Mouse (Mus musculus) lung, postnatal 14 days (tissue): ENCODE results near the gene Myl4.
"Not testable (repeated sequence)": the region's sequence is repeated elsewhere in the genome, so short reads cannot be mapped to it uniquely, and the experiment has no call there.

ENCODE experiments used
- DNase-seq: peaks from one replicate; pipeline ENCODE4 v3.0.0; 2021

Myl4 gene

GRCm38 (mm10) chr11:104550406-104550974 is at the start of gene Myl4, which contains the start of gene Cdc27:
Myl4 (plus strand) TSS chr11:104550663.
Cdc27 (minus strand) TSS chr11:104550620.
- DNase-seq, result peak; percentile 100

GRCm38 (mm10) chr11:104508455-104508854 is 42.0 kb upstream of the Myl4 start:
- no peak for DNase-seq

DNA sequence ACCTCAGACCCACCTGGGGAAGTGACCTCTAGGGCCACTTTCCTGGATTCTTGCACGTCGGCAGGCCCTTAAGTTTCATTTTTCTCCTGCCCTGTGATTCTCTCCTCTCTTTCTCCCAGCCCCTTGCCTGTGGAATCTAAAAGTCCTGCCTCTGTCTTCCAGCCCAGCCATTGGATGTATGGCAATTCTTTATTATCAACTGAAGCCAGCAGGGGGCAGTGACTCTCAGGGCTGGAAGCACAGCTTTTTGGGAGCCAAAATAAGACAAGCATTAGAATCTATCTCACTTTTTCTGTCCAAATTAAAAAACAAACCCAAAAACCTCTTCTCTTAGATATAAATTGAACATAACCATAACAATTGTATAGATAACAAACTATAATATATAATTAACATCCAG is 39.9 kb upstream of the Myl4 start:
- DNase-seq, result peak; percentile 49

DNA sequence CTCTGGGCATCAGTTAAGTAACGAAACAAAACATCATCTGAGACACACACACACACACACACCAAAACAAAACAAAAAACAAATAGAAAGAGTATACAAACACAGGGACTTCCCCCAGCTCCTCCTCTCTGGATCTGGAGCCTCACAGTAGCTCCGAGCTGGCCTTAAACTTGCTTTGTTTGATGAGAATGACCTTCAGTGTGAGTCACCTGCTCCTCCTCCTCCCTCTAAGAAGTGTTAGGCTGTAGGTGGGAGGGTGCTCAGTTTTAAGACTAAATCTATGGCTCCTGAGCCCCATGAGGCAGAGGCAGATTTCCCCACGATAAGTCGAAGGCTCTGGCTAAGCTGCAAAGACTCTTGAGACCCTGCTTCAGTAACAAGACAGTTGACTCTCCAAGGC is 38.0 kb upstream of the Myl4 start:
- no peak for DNase-seq

DNA sequence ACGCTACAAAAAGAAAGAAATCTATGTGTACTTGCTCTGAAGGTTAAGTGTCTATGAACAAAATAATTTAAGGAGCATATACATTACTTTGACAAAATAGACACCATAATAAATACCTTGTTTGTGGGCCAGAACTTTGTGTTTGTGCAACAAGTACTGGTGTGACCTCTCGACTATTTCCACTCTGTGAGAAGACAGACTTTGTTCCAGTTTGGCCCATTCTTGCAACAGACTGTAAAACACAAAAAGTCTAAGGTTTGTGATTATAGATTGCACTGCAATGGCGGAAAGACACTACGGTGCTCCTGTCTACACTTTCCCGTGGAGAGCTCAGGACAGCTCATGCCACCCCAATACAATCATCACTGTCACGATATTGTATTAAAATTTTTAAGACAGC is 24.5 kb upstream of the Myl4 start:
- DNase-seq, result no peak

DNA sequence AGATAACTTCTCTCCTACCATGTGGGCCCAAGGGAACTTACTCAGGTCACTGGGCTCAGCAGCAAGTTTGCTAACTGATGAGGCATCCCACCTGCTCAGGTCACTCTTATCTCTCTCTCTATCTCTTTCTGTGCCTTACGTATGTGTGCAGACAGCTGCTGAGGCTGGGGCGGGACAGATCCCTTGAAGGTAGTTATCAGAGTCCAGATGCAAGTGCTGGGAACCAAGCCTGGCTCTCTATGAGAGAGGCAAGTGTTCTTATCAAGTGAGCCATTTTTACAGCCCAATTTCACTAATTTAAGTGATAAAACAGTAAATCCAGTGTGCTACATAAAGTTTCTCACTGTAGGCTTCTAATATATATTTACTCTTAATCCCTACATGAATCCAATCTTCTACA is 13.6 kb upstream of the Myl4 start:
- DNase-seq, result no peak

GRCm38 (mm10) chr11:104537945-104538555 is 12.4 kb upstream of the Myl4 start:
- no peak for DNase-seq

DNA sequence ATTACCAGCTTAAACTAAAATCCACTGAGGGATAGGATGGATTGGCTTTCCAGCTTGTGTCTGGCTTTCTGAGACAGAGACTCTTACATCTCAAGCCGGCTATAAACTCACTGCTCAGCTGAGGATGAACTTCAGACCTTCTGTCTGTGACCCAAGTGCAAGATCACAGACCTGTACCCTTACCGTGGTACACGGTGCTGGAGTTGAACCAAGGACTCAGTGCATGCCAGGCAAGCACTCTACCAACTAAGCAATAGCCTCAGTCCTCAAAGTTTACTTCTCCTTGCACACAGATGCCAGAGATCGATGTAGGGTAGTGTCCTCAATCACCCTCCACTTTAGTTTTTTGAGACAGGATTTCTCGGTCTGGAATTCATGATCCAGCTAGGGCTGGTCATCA is 10.7 kb upstream of the Myl4 start:
- no peak for DNase-seq

DNA sequence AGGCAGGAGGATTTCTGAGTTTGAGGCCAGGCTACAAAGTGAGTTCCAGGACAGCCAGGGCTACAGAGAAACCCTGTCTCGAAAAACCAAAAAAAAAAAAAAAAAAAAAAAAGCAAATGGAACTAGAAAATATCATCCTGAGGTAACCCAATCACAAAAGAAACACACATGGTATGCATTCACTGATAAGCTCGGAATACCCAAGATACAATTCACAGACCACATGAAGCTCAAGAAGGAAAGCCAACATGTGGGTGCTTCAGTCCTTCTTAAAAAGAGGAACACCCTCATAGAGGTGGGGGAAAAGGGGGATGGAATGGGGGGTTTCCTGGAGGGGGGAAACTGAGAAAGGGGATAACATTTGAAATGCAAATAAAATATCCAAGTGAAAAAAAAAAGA is 7.1 kb upstream of the Myl4 start:
- not testable (repeated sequence) for DNase-seq

DNA sequence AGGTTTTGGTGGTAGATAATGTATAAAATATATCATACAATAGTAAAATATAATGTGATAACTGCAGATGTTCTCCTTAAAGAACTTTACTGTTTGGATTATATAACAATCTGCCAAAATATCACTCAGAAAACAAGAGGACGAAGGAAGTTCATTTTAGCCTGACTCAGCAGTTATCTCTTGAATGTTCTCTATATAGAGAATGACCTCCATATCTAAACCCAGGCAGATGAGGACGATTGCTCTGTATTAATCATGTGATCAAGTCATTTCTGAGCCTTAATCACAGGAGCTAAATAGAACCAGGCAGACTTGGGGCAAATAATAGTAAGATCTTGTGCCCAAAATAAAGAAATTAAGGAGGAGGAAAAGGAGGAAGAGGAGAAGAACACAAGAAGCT is 6.0 kb upstream of the Myl4 start:
- DNase-seq, result no peak

DNA sequence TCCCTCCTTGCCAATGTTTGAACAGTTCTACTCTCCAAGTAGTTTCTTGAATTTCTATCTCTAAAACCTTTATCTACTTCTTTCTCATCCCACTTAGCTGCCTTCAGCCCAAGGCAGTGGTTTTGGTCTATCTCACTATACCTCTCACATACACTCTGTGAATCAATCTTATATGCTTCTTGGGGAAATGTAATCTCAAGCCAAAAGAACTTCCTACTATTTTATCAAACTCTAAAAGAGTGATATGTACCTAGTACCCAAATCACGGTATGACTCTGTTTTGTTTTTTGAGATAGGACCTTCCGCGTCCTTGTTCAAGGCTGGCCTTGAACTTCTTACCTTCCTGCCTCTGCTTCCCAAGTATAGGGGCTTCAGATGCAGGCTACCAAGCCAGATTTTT is 3.0 kb upstream of the Myl4 start:
- DNase-seq, result no peak

- peak; percentile 78 for DNase-seq
These were observed 741 bp upstream of the Myl4 start for GRCm38 (mm10) chr11:104549438-104550405.

DNA sequence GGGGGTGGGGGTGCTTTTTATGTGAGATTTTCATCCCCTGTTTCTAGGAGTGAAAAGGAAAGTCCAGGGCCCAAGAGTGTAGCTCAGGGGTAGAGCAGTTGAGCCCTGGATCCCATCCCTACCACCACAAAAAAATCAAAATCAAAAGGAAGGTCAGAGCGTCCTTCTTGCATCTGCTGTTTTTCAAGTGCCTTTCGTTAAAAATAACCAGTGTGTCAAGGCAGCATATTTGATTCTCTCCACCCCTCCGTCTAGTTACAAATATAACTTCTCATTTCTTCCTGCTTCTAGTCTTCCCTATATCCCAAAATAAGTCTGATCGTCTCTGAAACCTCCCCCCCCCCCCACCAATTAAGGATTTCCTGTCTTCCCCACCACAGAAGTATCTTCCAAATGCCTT is 7.6 kb downstream of the Myl4 start:
- DNase-seq, result no peak

DNA sequence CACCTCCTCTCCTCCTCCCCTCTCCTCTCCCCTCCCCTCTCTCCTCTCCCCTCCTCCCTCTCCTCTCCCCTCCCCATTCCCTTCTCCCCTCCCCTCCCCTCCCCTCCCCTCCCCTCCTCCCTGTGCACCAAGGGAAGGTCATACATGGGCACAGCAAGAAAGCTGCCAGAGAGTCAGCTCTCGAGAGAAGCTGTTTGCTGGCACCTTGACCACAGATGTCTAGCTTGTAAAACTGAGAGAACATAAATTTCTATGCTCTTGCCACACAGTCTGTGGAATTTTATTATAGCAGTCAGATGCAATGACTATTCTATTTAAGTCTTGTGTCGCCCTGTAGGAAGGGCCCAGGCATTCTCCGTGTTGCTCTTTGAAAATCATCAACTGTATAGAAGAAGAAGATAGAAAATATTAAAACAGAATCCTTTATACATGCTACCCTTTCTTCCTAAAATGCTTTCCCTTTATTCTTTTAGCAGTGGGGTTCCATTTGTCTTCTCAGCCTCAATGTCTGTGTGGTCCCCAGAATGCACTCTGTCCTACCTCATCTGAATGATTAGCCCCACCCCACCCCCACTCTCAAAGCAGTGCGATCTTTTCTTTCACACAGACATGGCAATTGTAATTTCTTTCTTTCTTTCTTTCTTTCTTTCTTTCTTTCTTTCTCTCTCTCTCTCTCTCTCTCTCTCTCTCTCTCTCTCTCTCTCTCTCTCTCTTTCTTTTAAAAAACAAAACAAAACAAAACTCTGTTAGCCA is 8.4 kb downstream of the Myl4 start:
- DNase-seq, result no peak

GRCm38 (mm10) chr11:104560971-104561370 is 10.5 kb downstream of the Myl4 start:
- no peak for DNase-seq

DNA sequence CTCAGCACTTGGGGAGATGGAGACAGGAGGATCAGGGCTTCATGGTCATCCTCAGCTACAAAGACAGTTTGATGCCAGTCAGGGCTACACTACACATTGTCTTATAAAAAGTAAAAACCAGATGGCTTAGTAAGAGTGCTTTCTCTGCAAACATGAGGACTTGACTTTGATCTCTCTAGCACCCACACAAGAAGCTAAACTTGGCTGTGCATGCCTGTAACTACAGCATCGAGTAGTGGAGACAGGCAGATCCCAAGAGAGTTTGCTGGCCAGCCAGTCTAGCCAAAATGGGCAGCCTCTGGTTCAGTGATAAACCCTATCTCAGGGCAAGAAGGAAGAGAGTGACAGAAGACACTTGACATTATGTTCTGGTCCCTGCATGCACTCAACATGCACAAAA is 13.0 kb downstream of the Myl4 start:
- no peak for DNase-seq

- no peak for DNase-seq
These were observed 14.7 kb downstream of the Myl4 start for GRCm38 (mm10) chr11:104565172-104565571.

DNA sequence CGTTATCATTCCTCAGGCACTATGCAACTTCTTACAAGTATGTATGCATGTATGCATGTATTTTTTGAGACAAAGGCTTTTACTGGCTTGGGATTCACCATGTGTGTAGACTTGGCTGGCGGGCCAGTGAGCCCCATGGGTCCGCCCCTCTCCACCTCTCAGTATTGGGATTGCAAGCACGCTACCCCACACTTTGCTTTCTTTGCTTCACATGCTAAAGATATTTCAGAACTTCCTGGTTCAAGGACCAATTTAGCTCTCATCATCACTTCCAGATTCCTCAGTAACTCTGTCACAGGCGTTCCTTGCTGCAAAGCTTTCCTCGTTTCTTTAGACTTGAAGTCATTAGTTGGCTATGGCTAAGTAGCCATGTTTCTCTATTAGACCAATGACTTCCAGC is 15.6 kb downstream of the Myl4 start:
- no peak for DNase-seq

GRCm38 (mm10) chr11:104566796-104567195 is 16.3 kb downstream of the Myl4 start:
- no peak for DNase-seq

GRCm38 (mm10) chr11:104567736-104568135 is 17.3 kb downstream of the Myl4 start:
- DNase-seq, result no peak

- no peak for DNase-seq
These were observed 17.9 kb downstream of the Myl4 start for GRCm38 (mm10) chr11:104568326-104568725.

GRCm38 (mm10) chr11:104570515-104570914 is 20.1 kb downstream of the Myl4 start:
- not testable (repeated sequence) for DNase-seq

DNA sequence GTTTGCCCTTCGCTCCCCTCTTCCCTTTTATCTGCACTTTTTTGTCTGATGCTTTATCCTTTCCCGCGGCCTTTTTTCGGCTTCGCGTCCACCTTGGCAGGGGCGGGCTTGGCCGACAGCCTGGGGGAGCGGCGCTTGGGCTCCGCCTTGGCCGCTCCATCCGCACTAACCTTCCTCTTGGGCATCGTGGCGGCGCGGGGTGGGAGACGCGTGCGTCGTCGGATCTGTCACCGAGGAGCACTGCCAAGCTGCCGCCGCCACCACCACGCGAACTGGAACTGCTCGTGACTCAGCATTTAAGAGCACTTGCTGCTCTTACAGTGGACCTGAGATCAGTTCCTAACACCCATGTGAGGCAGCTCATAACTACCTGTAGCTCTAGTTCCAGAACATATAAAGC is 20.9 kb downstream of the Myl4 start:
- DNase-seq, result peak; percentile 46
